Mouse (Mus musculus) hindbrain, postnatal 0 days (tissue): ENCODE data around the gene Otop1. TPM values are rescaled to one million over a fixed set of nuclear protein-coding genes. Genes with fewer than 3 reads are reported as not detected.

Experiments
- ATAC-seq: fragments of 200-750 bp; cut with Nextera tagmentation; 2 replicates; pipeline ENCODE4 v1.8.0; 2017; ENCODE audit warnings: mild to moderate bottlenecking, moderate TSS enrichment, moderate library complexity
- DNase-seq: peaks from one replicate; pipeline ENCODE4 v3.0.0-alpha.2; 2015; ENCODE audit warnings: low spot score
- H3K27ac ChIP-seq: fragments of 300-500 bp; sonication (generic); 2 replicates; pipeline ENCODE4 v1.5.1; 2014; ENCODE audit warnings: mild to moderate bottlenecking
- H3K27me3 ChIP-seq: fragments of 300-500 bp; sonication (generic); 2 replicates; pipeline ENCODE4 v1.6.1; 2014; ENCODE audit warnings: low read length, mixed read lengths; ENCODE audit not compliant: insufficient read depth
- H3K36me3 ChIP-seq: fragments of 300-500 bp; sonication (generic); 2 replicates; pipeline ENCODE4 v1.6.1; 2014; ENCODE audit warnings: low read length, mixed read lengths; ENCODE audit not compliant: insufficient read depth
- H3K4me1 ChIP-seq: fragments of 300-500 bp; sonication (generic); 2 replicates; pipeline ENCODE4 v1.6.1; 2014; ENCODE audit warnings: antibody characterized with exemption, low read length, mixed read lengths; ENCODE audit not compliant: insufficient read depth
- H3K4me2 ChIP-seq: fragments of 300-500 bp; sonication (generic); 2 replicates; pipeline ENCODE4 v1.6.1; 2014; ENCODE audit warnings: low read depth, mild to moderate bottlenecking, low read length, moderate library complexity, mixed read lengths
- H3K4me3 ChIP-seq: fragments of 300-500 bp; sonication (generic); 2 replicates; pipeline ENCODE4 v1.5.1; 2014; ENCODE audit warnings: low read length
- H3K9ac ChIP-seq: fragments of 300-500 bp; sonication (generic); replicated peaks from 2 replicates; pipeline ENCODE4 v1.6.1; 2014; ENCODE audit warnings: mild to moderate bottlenecking, low read length, moderate library complexity, mixed read lengths
- H3K9me3 ChIP-seq: fragments of 300-500 bp; sonication (generic); 2 replicates; pipeline ENCODE4 v1.6.1; 2016; ENCODE audit warnings: low read length, mixed read lengths
- CTCF ChIP-seq: IDR thresholded peaks from 2 replicates; pipeline ENCODE4 v1.5.1; 2016; ENCODE audit warnings: antibody characterized with exemption, control low read depth, low read depth
- WGBS: fragments of 180-500 bp; shearing (Covaris S2); extraction: QIAGEN DNeasy Blood & Tissue Kit; methylation state at CpG from one replicate; pipeline ENCODE4 v1.1.7; 2014; 5-methylcytosine and 5-hydroxymethylcytosine counted together
- polyA plus RNA-seq: library from polyadenylated mRNA; unstranded; fragments of >200 nt; fragmentation: Nextera tagmentation; extraction: Ambion mirVana; gene quantifications from 2 replicates; pipeline ENCODE4 v1.2.1, GENCODE M21; 2015
- total RNA-seq: library from RNA; depleted of rRNA; stranded (reverse); fragments of >200 nt; gene quantifications from 2 replicates; pipeline ENCODE4 v1.2.3, GENCODE M21; 2014

Gene Otop1
- total and polyA plus RNA-seq, 2 experiments from 2014 or later: 0.10 TPM

DNA sequence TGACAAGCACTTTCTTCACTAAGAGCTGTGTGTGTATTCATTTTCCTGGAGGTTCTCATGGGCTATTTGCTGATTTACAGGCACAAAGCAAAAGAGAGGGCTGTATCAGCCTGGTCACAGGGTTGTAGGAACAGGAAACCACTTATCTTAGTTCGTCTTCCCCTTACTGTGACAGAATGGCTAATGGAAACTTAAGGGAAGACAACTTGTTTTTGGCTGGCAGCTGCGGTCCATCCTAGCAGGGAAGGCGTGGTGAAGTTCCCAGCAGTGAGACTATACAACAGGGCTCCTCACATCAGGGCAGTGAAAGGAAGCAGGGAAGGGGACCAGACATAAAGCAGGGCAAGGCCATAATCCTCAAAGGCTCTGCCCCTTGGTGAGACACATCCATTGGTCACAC, 20.1 kb upstream of the Otop1 start:
- Histone ChIP-seq H3K4me1 (no peaks in the 10 kb centered on the region), H3K4me2 (no peak overlapping the region), H3K27ac (no peak overlapping the region), H3K9ac (no peak overlapping the region), H3K9me3 (no peaks in the 10 kb centered on the region), H3K27me3 (no peaks in the 10 kb centered on the region), H3K4me3 (no peak overlapping the region), H3K36me3 (no peaks in the 10 kb centered on the region)
- DNase-seq (no peak), ATAC-seq (no peak)
- WGBS: 77% methylated on average over 3 of the region's 3 CpGs
- no peak for TF ChIP-seq CTCF

GRCm38 (mm10) chr5:38256551-38256950, 19.2 kb upstream of the Otop1 start:
- no peaks in the 10 kb centered on the region for H3K27me3 ChIP-seq

DNA sequence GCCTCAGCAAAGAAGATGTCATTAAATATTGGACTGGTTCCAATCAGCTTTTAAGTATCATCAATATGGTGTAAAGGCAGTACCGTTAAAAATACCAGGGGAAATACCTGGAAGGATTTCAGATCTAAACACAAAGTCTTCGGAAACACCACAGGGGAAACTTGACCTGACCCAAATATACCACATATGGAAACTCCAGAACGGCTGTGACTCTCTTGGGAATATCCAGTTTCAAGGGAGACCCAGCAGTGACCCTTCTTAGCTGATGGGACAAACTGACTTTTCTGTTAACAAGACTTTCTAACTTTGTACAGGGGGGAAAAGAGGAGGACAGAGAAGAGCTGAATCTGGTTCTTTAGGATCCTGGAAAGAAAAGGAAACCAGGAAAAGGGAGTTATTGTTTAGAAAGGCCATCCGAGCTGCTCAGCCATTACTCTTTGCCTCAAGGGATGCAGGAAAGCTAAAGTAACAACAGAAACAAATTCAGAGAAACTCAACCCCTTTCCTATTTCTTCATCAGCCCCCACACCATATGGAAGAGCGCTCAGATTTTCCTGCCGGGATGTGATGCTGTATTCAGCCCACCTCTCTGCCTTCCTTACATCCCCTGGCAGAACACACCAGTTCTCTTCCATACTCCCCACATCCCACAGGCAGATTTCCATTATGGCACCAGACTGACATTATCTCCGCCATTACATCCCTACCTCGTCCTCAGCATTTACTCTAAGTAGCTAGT, 17.6 kb upstream of the Otop1 start:
- Histone ChIP-seq H3K4me3 (no peak overlapping the region), H3K9me3 (no peaks in the 10 kb centered on the region), H3K27me3 (no peaks in the 10 kb centered on the region), H3K9ac (no peak overlapping the region), H3K36me3 (peaks cover 3% of the 10 kb centered on the region), H3K27ac (no peak overlapping the region), H3K4me2 (no peak overlapping the region), H3K4me1 (0 out of 2 replicates have a peak, but pooled peaks cover 7% of the 10 kb centered on the region)
- DNase-seq (no peak), ATAC-seq (no peak)
- WGBS: 84% methylated on average over 8 of the region's 8 CpGs
- TF ChIP-seq CTCF: no peak

More at GRCm38 (mm10) chr5:38256551-38256950, 19.2 kb upstream of the Otop1 start:
- Histone ChIP-seq H3K4me3 (no peak overlapping the region), H3K4me2 (no peak overlapping the region), H3K9me3 (no peaks in the 10 kb centered on the region), H3K36me3 (no peaks in the 10 kb centered on the region), H3K27ac (no peak overlapping the region), H3K9ac (no peak overlapping the region), H3K4me1 (0 out of 2 replicates have a peak, but pooled peaks cover 7% of the 10 kb centered on the region)
- ATAC-seq (no peak), DNase-seq (no peak)
- TF ChIP-seq CTCF: no peak
- 91% methylated on average over 1 of the region's 1 CpGs for WGBS

- 82% methylated on average over 5 of the region's 5 CpGs for WGBS
- H3K9ac ChIP-seq: no peak overlapping the region
- H3K27ac ChIP-seq: no peak overlapping the region
- DNase-seq (no peak), ATAC-seq (no peak)
- H3K36me3 ChIP-seq: peaks cover 8% of the 10 kb centered on the region
- 0 out of 2 replicates have a peak, but pooled peaks cover 7% of the 10 kb centered on the region for H3K4me1 ChIP-seq
- H3K27me3 ChIP-seq: no peaks in the 10 kb centered on the region
- no peak overlapping the region for H3K4me3 ChIP-seq
- TF ChIP-seq CTCF: no peak
- no peaks in the 10 kb centered on the region for H3K9me3 ChIP-seq
- no peak overlapping the region for H3K4me2 ChIP-seq
These were observed 17.0 kb upstream of the Otop1 start for GRCm38 (mm10) chr5:38258773-38259146.

GRCm38 (mm10) chr5:38259455-38260106, 16.2 kb upstream of the Otop1 start:
- WGBS: 44% methylated on average over 9 of the region's 9 CpGs
- peak; percentile 16; the same call in 1 of the 2 replicates for ATAC-seq
- H3K36me3 ChIP-seq: peaks cover 11% of the 10 kb centered on the region

GRCm38 (mm10) chr5:38260107-38260682, 15.6 kb upstream of the Otop1 start, which contains the start of gene Tmem128:
TSS of gene Tmem128 (plus strand) at chr5:38260185.
- Histone ChIP-seq H3K9me3 (no peaks in the 10 kb centered on the region), H3K4me1 (0 out of 2 replicates have a peak, but pooled peaks cover 7% of the 10 kb centered on the region), H3K36me3 (peaks cover 17% of the 10 kb centered on the region), H3K4me3 (peak within 1 kb of the TSS; percentile 97), H3K9ac (peak within 1 kb of the TSS; percentile 80), H3K4me2 (peak within 1 kb of the TSS; percentile 61), H3K27ac (peak within 1 kb of the TSS; percentile 81), H3K27me3 (no peaks in the 10 kb centered on the region)
- peak; percentile 83 for DNase-seq
- ATAC-seq: peak; percentile 84
- no peak for TF ChIP-seq CTCF
- WGBS: under 1% methylated on average over 40 of the region's 40 CpGs

More at GRCm38 (mm10) chr5:38259455-38260106, 16.2 kb upstream of the Otop1 start:
- no peaks in the 10 kb centered on the region for H3K27me3 ChIP-seq
- H3K4me3 ChIP-seq: peak overlapping the region; percentile 97
- TF ChIP-seq CTCF: no peak
- DNase-seq: no peak
- peak overlapping the region; percentile 80 for H3K9ac ChIP-seq
- H3K4me1 ChIP-seq: 0 out of 2 replicates have a peak, but pooled peaks cover 7% of the 10 kb centered on the region
- no peaks in the 10 kb centered on the region for H3K9me3 ChIP-seq
- H3K27ac ChIP-seq: peak overlapping the region; percentile 81
- H3K4me2 ChIP-seq: peak overlapping the region; percentile 61
